Mouse (Mus musculus): Measurements from ENCODE around the gene Actg2. TPM values are rescaled to one million over a fixed set of nuclear protein-coding genes. Genes with fewer than 3 reads are reported as not detected.

Actg2 gene
- total and polyA plus RNA-seq, 3 experiments, result 0.07 to 0.27 TPM; not detected in 1

DNA sequence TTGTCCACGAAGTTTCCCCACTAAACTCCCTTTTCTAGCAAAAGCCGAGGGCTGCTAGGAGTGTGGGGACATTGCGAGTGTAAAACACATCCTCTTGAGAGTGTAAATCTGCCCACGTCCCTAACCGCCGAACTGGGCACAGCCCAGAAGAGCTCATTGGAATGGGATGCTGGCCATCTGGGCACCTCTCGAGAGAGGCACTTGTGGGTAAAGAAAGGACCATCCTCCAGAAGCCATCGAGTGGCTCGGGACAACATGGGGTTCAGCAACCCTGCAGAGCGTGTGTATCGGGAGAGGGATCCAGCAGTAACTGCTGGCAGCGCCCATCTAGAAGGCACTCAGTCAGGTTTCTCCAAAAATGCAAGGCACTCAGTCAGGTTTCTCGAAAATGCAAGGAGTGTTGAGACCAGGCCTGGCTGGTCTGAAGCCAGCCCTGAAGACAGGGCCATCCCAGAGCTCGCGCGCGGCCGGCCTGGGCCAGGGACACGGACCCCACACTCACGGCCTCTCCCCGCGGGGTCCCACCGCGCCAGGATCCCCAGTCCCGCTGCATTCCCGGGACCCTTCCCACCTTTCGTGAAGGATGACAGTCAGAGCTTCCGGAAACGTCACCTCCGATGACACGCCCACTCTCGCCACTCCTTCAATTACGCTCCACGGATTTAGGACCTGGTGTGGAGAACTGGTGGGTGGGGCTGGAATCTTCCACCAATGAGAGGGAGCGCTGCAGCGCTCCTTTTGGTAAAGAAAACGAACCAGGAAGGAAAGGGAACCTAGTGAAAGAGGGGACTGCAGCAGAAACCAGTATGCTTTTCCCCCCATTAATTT lies 36.0 kb upstream of the Actg2 start (continued):
- TF ChIP-seq ZMIZ1 (IDR thresholded peaks at IDR 0.05; ENCODE audit: low read depth, low read length) (no peak), KAT2A (conservative IDR thresholded peaks at IDR 0.05; ENCODE audit: low read depth, low read length) (no peak; the same call in 1 of the 2 replicates), MAX (IDR thresholded peaks at IDR 0.05; ENCODE audit: low read length) (0 out of 2 replicates have a peak, but pooled peaks have one; percentile 43), SMC3 (IDR thresholded peaks at IDR 0.05; ENCODE audit: low read depth, low read length) (no peak)

DNA sequence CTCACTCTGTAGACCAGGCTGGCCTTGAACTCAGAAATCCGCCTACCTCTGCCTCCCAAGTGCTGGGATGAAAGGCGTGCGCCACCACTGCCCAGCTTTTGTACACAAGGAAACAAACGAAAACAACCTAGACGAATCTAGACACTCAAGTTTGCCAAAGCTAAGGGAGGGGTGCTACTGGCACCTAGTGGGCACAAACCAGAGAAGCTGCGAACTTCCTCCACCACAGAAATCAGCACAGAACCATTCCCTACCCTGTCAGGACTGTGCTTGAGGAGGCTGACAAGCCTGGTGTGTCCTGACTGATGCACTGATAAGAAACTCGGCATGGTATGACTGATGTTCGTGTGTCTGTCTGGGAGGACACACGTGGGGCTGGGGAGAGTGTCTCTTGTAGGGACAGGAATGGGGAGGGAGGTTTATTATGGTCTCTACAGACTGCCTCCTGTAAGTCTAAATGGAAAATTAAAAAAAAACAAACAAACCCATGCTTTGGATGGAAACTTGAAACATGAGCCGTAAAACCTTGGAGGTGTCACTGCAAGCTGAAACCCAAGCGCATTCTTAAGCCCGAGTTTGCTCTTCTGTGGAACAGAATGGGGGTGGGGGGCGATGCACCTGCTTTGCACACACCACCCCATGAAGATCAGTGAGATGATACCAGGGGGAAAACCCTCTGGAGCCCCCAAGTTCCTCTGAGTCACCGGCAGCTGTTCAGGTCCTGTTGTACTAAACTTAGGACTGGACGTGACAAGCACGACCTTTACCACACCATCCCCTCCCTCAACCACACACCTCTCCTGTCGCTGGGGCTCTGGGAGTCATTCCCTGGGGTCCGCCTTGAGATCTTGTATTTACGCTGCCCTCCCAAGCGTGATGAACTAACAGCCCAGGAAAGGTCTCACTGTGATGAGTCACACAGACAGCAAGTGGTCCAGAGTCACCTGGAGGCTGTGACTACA lies 33.1 kb upstream of the Actg2 start:
- peak; percentile 15 for DNase-seq (ENCODE audit: low read depth, low spot score)
- H3K4me1 ChIP-seq (ENCODE audit: control insufficient read depth in 1 of 2, insufficient read depth in 2 of 2, low read length in 2 of 2), result peaks cover 3 to 4% of the 10 kb centered on the region in 2 experiments; a peak in 3 of 4 replicates
- peaks cover 2 to 7% of the 10 kb centered on the region in 2 experiments; a peak in 3 of 4 replicates for H3K36me3 ChIP-seq (ENCODE audit: control insufficient read depth in 1 of 2, insufficient read depth in 2 of 2, low read length in 2 of 2)
- no peaks in the 10 kb centered on the region; the same call in 1 of the 2 replicates for H3K79me2 ChIP-seq (ENCODE audit: control insufficient read depth, insufficient read depth, low read length, poor library complexity)
- TF ChIP-seq RAD21 (IDR thresholded peaks at IDR 0.05; ENCODE audit: low read depth, low read length) (peak; percentile 24), POLR2A (IDR thresholded peaks at IDR 0.05; ENCODE audit: control insufficient read depth in 1 of 2, insufficient read depth in 1 of 2, low read depth in 1 of 2, low read length in 2 of 2, poor library complexity in 1 of 2) (no peak), SMC3 (IDR thresholded peaks at IDR 0.05; ENCODE audit: low read depth, low read length) (peak; percentile 18; the same call in 1 of the 2 replicates), CTCF (IDR thresholded peaks at IDR 0.05 in 2 of 3, conservative IDR thresholded peaks at IDR 0.05 in 1 of 3; ENCODE audit: control insufficient read depth in 1 of 3, insufficient read depth in 1 of 3, low read depth in 2 of 3, low read length in 3 of 3, poor library complexity in 1 of 3, severe bottlenecking in 1 of 3) (peak in 2 of 3 experiments; percentile 21 to 47; a peak in 3 of 6 replicates)
- no peaks in the 10 kb centered on the region for H3K9me3 ChIP-seq (replicated peaks; ENCODE audit: insufficient read depth, low read length)
- H3K4me3 ChIP-seq (ENCODE audit: control insufficient read depth in 1 of 2, insufficient read depth in 1 of 2, low read depth in 2 of 2, low read length in 2 of 2), result no peak overlapping the region
- H3K27me3 ChIP-seq (ENCODE audit: control insufficient read depth in 1 of 2, insufficient read depth in 2 of 2, low read length in 2 of 2), result no peaks in the 10 kb centered on the region
- no peak overlapping the region for H3K27ac ChIP-seq (ENCODE audit: control insufficient read depth, low read depth, low read length)
- no peak overlapping the region for H3K9ac ChIP-seq (ENCODE audit: control insufficient read depth, low read depth, low read length, poor library complexity, severe bottlenecking)

DNA sequence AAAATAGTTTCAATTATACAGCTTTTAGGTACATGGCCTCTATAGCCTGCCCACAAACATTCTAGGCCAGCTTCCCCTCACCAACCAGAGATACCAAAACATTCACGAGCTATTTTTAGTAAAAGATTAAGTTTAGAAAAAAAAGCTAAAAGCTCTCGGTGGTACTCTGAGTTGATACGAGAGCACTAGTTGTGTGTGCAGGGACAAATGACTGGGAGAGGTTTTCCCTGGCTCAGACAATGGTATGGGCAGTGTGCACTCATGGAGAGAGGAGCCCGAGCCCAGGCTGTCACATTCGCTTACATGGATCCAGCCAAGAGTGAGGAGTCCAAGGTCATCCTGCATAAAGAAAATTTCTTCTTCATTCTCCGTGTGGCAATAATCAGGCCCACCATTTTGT lies 19.9 kb upstream of the Actg2 start:
- no peaks in the 10 kb centered on the region for H3K27me3 ChIP-seq (ENCODE audit: control insufficient read depth in 1 of 2, insufficient read depth in 2 of 2, low read length in 2 of 2)
- no peak overlapping the region for H3K9ac ChIP-seq (ENCODE audit: control insufficient read depth, low read depth, low read length, poor library complexity, severe bottlenecking)
- H3K27ac ChIP-seq (ENCODE audit: control insufficient read depth, low read depth, low read length), result no peak overlapping the region
- no peak for DNase-seq (ENCODE audit: low read depth, low spot score)
- no peaks in the 10 kb centered on the region for H3K4me1 ChIP-seq (ENCODE audit: control insufficient read depth in 1 of 2, insufficient read depth in 2 of 2, low read length in 2 of 2)
- no peaks in the 10 kb centered on the region for H3K9me3 ChIP-seq (replicated peaks; ENCODE audit: insufficient read depth, low read length)
- H3K36me3 ChIP-seq (ENCODE audit: control insufficient read depth in 1 of 2, insufficient read depth in 2 of 2, low read length in 2 of 2), result no peaks in the 10 kb centered on the region; a peak in 1 of 4 replicates
- no peaks in the 10 kb centered on the region for H3K79me2 ChIP-seq (ENCODE audit: control insufficient read depth, insufficient read depth, low read length, poor library complexity)
- H3K4me3 ChIP-seq (ENCODE audit: control insufficient read depth in 1 of 2, insufficient read depth in 1 of 2, low read depth in 2 of 2, low read length in 2 of 2), result no peak overlapping the region
- TF ChIP-seq TCF12 (IDR thresholded peaks at IDR 0.05; ENCODE audit: low read depth, low read length), result no peak
- no peak for TF ChIP-seq ZNF384 (IDR thresholded peaks at IDR 0.05; ENCODE audit: low read depth, low read length)
- no peak for TF ChIP-seq RCOR1 (IDR thresholded peaks at IDR 0.05; ENCODE audit: low read depth, low read length)
- TF ChIP-seq MEF2A (IDR thresholded peaks at IDR 0.05; ENCODE audit: extremely low read depth, insufficient replicate concordance, low read depth, low read length, poor library complexity, severe bottlenecking), result no peak
- no peak for TF ChIP-seq EP300 (IDR thresholded peaks at IDR 0.05; ENCODE audit: low read depth in 1 of 2, low read length in 2 of 2)
- no peak for TF ChIP-seq GABPA (IDR thresholded peaks at IDR 0.05; ENCODE audit: low read depth, low read length)
- no peak for TF ChIP-seq NRF1 (IDR thresholded peaks at IDR 0.05; ENCODE audit: insufficient read depth, low read depth, low read length, poor library complexity, severe bottlenecking)
- TF ChIP-seq MYC (IDR thresholded peaks at IDR 0.05; ENCODE audit: low read depth, low read length), result no peak
- no peak for TF ChIP-seq TBP (IDR thresholded peaks at IDR 0.05; ENCODE audit: low read depth, low read length)
- no peak for TF ChIP-seq E2F4 (IDR thresholded peaks at IDR 0.05; ENCODE audit: borderline replicate concordance, low read depth, low read length)
- TF ChIP-seq GATA1 (IDR thresholded peaks at IDR 0.05; ENCODE audit: low read depth, low read length), result no peak
- no peak for TF ChIP-seq HCFC1 (IDR thresholded peaks at IDR 0.05; ENCODE audit: low read depth, low read length)
- TF ChIP-seq POLR2AphosphoS2 (IDR thresholded peaks at IDR 0.05; ENCODE audit: low read length), result no peak
- no peak for TF ChIP-seq CTCF (IDR thresholded peaks at IDR 0.05 in 2 of 3, conservative IDR thresholded peaks at IDR 0.05 in 1 of 3; ENCODE audit: control insufficient read depth in 1 of 3, insufficient read depth in 1 of 3, low read depth in 2 of 3, low read length in 3 of 3, poor library complexity in 1 of 3, severe bottlenecking in 1 of 3)
- no peak for TF ChIP-seq CHD1 (IDR thresholded peaks at IDR 0.05; ENCODE audit: low read depth, low read length)
- no peak for TF ChIP-seq USF2 (IDR thresholded peaks at IDR 0.05; ENCODE audit: borderline replicate concordance in 1 of 2, insufficient read depth in 1 of 2, low read depth in 1 of 2, low read length in 2 of 2)
- TF ChIP-seq MAFK (IDR thresholded peaks at IDR 0.05; ENCODE audit: borderline replicate concordance, low read depth, low read length), result no peak
- TF ChIP-seq ELF1 (IDR thresholded peaks at IDR 0.05; ENCODE audit: low read depth, low read length), result no peak

All from MEL (cell line).